Mouse (Mus musculus) brain, embryonic 14.5 days (tissue): Measurements from ENCODE around the gene Kif28. TPM values are rescaled to one million over a fixed set of nuclear protein-coding genes. Genes with fewer than 3 reads are reported as not detected.
"Not testable (repeated sequence)": the region's sequence is repeated elsewhere in the genome, so short reads cannot be mapped to it uniquely, and the experiment has no call there.

Source experiments
- DNase-seq: peaks from one replicate; pipeline ENCODE4 v3.0.0-alpha.2; 2011; ENCODE audit warnings: low read depth
- CTCF ChIP-seq: fragments of 200-500 bp; IDR thresholded peaks from 2 replicates; pipeline ENCODE4 v1.5.1; 2012; ENCODE audit warnings: inconsistent platforms, mild to moderate bottlenecking, moderate library complexity, borderline replicate concordance; ENCODE audit not compliant: insufficient read depth, insufficient read length; ENCODE audit errors: extremely low read depth
- POLR2A ChIP-seq: fragments of 200-500 bp; IDR thresholded peaks from 2 replicates; pipeline ENCODE4 v1.6.1; 2012; ENCODE audit warnings: mild to moderate bottlenecking, inconsistent platforms, borderline replicate concordance; ENCODE audit not compliant: poor library complexity, insufficient read depth, insufficient read length, severe bottlenecking; ENCODE audit errors: extremely low read depth
- polyA plus RNA-seq: library from polyadenylated mRNA; depleted of rRNA; stranded (reverse); fragments of >200 nt; gene quantifications from 2 replicates; pipeline ENCODE4 v1.2.3, GENCODE M21; 2012

Gene Kif28
- polyA plus RNA-seq, 1 experiment = 0.07 TPM

DNA sequence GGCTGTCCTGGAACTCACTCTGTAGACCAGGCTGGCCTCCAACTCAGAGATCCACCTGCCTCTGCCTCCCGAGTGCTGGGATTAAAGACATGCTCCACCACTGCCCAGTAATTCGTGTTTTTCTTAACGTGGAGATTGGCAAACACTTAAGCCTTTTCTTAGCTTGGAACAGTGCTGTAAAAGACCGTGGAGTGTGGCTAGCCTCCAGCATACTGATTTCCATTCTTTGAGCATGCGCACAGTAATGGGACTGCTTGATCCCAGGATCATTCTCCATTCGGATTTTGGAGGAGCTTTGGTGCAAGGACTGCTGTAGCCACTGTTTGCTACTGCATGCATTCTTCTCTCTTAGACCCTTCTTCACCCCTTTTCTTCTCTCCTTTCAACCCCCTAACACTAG is 55.6 kb downstream of the Kif28 start:
- TF ChIP-seq CTCF (no peak), POLR2A (no peak)
- DNase-seq = peak; percentile 26

DNA sequence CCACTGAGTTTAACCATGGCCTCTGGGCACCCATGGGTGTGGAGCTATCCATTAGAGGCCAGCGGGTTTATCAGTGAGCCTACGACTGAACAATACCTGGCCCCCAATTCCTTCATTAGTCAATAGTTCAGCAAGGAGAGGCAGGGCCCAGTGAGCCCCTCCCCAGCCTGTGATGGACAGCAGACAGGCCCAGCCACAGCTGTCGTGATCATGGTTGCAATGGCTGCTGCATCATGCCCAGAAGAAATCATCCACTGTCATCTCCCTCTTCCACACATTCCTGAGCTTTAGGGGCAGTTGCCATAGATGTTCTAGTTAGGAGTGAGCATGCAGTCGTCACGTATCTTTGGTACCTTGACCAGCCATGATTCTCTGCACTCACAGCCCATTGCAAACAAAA is 56.2 kb downstream of the Kif28 start:
- DNase-seq = no peak

DNA sequence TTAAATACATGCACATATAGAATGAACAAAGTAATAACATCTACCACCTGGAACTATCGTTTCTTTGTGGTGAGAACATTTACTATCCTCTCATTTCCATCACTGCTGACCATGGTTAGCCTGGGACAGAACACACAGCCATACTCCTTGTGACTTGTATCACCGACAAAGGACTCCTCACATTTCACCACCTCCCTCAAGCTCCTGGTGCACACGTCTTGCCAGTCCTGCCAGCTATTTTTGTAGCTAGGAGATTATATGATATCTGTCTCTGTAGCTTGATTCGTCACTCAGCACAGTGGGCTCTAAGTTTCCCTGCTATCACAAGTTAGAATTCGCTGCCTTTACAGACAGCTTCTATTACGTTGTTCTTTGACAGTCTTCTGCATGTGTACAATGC is 56.7 kb downstream of the Kif28 start:
- DNase-seq = no peak
- no peak for TF ChIP-seq POLR2A
- TF ChIP-seq CTCF = no peak

More for the DNA sequence above, 56.2 kb downstream of the Kif28 start:
- TF ChIP-seq POLR2A = no peak
- no peak for TF ChIP-seq CTCF

DNA sequence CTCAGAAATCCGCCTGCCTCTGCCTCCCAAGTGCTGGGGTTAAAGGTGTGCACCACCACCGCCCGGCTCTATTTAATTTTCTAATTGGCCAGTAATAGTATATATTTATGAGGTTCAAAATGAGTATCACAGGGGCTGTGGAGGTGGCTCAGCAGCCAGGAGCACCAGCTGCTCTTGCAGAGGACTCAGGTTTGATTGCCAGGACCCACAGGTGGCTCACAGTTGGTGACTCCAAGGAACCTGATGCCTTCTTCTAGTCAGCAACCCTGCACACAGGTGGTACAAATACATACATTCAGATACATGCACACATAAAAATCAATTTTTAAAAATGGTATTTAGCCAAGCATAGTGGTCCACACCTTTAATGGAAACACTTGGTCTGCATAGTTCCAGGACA is 57.1 kb downstream of the Kif28 start:
- no peak for DNase-seq

DNA sequence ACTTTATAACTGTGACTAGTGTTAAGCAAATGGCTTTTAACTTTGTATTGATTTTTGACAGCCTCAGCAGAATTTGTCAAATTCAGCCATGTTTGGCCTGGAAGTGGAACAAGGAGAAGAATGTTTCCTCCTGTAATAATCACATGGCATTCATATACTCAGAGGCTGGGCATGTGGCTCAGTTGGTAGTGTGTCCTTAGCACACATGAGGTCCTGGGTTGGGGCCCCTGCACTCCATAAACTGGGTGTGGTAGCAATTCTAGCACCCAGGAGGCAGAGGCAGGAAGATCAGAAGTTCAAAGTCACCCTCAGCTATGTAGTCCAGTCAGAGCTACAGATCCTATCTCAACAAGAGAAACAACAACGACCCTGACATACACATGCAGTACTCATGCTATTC is 57.8 kb downstream of the Kif28 start:
- no peak for DNase-seq
- TF ChIP-seq POLR2A = no peak
- TF ChIP-seq CTCF = no peak

More for the DNA sequence above, 57.1 kb downstream of the Kif28 start:
- no peak for TF ChIP-seq POLR2A
- TF ChIP-seq CTCF = no peak

DNA sequence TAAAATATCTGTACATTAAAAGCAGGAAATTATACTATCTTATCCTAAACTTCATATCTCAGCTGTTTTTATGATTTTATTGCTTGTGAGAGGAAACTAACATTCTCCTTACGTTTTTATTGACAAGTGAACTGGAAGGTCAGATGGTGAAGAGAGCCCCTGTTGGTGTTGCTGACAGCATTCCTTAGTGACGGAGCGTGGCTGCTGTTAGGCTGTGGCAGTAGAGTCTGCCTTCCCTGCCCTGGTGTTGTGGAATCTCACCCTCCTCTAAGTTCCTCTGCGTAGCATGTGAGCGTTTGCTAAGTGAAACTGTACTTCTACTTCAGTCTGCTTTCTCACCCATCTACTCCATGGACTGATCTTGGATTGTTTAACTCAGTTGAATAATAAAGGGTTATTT is 58.3 kb downstream of the Kif28 start:
- no peak for DNase-seq
- TF ChIP-seq CTCF (no peak), POLR2A (no peak)

DNA sequence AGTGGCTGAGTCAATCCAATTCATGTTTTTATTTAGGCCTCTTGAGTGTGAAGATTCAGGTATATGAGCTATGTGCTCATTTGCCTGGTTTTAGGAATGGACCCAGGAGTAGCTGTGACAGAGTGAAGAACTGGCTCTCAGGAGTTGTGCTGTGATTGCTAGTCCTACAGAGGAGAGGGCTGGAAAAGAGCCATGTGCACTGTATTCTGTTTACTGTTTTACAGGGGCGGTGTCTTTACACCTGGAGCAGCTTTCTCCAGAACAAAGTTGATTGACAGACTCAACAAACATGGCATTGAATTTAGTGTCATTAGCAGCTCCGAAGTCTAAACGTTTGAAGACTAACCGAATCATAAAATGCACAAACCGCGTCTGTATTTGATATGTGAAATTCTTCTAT is 58.7 kb downstream of the Kif28 start:
- no peak for DNase-seq
- TF ChIP-seq CTCF (no peak), POLR2A (no peak)

DNA sequence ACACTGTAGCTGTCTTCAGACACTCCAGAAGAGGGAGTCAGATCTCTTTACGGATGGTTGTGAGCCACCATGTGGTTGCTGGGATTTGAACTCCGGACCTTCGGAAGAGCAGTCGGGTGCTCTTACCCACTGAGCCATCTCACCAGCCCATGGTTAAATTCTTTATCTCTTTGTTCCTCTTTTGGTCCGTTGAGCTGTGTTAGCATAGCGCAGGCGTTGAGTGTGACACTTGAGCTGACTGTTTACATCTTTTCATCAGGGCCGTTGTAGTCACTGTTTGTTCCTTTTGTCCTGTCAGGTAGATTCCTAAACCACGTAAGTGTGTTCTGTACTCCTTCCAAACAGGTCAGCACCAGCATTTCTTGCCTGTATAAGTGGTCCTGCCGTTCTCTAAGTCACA is 62.3 kb downstream of the Kif28 start:
- DNase-seq = not testable (repeated sequence)

DNA sequence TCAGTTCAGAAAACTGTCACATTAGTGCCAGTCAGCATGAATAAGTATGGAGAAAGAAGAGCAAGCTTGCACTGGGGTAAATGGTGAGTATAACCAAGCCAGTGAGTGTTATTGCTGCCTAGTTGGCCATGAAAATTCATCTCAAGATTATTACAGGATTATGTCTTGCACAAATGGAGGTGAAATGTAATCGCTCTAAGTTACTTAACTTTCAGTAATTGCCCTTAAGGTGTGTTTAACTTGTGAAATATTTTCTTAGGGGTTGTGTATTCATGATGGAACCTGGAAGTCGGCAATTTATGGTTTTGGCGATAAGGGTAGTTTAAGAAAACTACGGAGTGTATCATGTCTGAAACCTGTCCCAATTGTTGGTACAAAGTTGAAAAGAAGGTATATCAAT is 65.7 kb downstream of the Kif28 start:
- no peak for DNase-seq
- no peak for TF ChIP-seq POLR2A

DNA sequence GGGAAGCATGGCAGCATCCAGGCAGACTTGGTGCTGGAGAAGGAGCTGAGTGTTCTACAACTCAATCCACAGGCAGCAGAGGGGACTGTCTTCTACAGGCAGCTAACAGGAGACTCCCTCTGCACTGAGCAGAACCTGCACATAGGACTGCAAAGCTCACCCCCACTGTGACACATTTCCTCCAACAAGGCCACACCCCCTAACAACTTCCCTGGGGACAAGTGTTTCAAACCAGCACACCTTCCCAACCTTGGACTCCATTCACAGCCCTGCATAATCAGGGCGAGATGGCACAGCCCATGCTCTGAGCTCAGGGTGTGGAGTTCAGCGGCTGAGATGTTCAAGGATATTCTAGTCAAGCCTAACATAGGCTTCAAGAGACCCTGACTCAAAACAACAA is 68.0 kb downstream of the Kif28 start:
- no peak for DNase-seq
- TF ChIP-seq CTCF = no peak
- no peak for TF ChIP-seq POLR2A

DNA sequence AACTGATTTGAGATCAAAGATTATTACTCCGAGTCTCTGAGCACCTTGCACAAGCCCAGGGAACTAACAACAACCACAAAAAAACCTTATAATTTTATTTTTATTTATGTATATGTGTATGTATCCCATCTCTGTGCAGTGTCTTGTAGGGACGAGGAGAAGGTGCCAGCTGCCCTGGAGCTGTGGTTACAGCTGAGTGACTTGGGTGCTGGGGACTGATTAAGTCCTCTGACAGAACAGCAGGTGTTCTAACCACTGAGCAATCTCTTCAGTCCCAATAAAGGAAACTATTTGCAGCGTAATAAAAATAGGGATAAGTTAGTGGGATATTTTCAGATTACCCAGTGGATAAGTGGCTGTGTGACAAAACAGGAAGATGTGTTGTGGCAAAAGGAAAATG is 70.7 kb downstream of the Kif28 start:
- no peak for TF ChIP-seq CTCF
- TF ChIP-seq POLR2A = no peak
- DNase-seq = no peak

DNA sequence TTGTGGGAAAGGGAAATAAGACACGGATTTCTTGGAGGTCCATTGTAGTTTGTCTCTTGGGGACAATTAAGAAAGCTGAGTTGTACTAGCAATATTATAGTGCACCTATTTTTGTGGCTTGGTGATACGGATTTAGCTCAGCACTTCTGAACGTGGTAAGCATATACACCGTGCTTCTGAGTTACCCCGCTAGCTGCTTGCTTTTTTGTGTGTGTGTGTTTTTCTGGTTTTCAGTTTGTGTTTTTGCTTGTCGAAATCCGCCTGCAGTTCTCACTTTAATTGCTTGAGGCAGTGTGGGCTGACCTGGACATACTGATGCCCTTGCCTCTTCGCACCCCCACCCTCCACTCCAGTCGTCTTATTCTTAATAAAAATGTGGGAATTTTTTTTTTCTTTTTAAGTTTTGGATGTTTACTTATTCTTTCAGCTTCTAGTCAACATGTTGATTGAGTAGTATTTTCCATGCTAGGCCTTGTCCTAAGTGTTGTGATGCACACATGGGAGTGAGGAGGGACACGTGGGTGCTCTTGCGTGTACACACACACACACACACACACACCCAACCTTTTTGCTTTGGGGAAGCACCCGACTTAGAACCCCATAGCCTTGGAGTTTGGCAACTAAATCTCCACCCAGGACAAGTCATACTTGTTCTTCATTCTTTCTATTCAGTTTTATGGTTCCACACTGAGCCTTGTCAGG is 76.1 kb downstream of the Kif28 start:
- TF ChIP-seq POLR2A = no peak
- TF ChIP-seq CTCF = peak; percentile 3; the same call in 1 of the 2 replicates
- DNase-seq = peak; percentile 55

DNA sequence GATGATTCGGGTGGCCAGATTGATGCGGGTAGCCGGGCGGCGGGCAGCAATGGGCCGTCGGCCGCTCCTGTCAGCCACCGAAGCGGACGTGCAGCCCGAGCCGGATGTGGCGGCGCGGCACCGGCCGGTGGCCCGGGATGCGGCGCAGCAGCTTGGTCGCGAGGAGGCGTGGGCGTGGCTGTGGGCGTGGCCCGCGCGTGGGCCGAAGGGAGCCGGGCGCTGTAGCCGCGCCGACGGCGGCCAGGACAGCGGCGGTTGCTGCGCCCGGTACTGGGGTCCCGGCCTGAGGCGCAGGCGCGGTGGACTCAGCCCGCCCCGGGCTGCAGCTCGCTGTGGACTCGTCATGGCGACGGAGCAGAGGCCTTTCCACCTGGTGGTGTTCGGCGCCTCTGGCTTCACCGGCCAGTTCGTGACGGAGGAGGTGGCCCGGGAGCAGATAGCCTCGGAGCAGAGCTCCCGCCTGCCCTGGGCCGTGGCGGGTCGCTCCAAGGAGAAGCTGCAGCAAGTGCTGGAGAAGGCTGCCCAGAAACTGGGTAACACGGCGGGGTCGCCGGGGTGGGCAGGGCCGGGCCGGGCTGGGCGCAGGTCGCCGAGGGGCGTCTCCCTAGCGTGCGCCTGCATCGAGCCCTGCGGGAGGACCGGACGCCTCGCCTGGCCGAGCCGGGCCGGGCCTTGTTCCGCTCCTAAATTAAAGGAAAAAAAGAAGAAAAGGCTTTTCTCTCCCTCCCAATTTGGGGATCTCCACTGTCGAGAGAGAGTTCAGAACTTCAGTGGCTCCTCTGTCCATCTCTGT is 76.9 kb downstream of the Kif28 start, which contains the start of gene Sccpdh:
Gene Sccpdh, plus strand, starts transcription at position 198 of the 793 bp plus-strand sequence.
- TF ChIP-seq POLR2A = peak; percentile 89; the same call in 1 of the 2 replicates
- TF ChIP-seq CTCF = no peak
- DNase-seq = peak; percentile 94
